Mouse (Mus musculus) embryo, embryonic 11 days (tissue): Measurements from ENCODE around the gene Apba3.
"Not testable (repeated sequence)": the region's sequence is repeated elsewhere in the genome, so short reads cannot be mapped to it uniquely, and the experiment has no call there.

Experiments used
- DNase-seq: peaks from one replicate; pipeline ENCODE4 v3.0.0-alpha.2; 2015

Apba3 gene

GRCm38 (mm10) chr10:81266211-81267105 lies at the start of gene Apba3, which contains the start of gene Mrpl54:
TSS of gene Apba3 (plus strand) at chr10:81266960.
TSS of gene Mrpl54 (minus strand) at chr10:81266934.
- DNase-seq, result peak; percentile 100

- DNase-seq, result not testable (repeated sequence)
These were observed 49.5 kb upstream of the Apba3 start for GRCm38 (mm10) chr10:81217267-81217666.

GRCm38 (mm10) chr10:81217964-81218363 lies 48.8 kb upstream of the Apba3 start:
- DNase-seq, result peak; percentile 65

- DNase-seq, result no peak
These were observed 45.3 kb upstream of the Apba3 start for GRCm38 (mm10) chr10:81221402-81222015.

GRCm38 (mm10) chr10:81223731-81224130 lies 43.0 kb upstream of the Apba3 start:
- not testable (repeated sequence) for DNase-seq

GRCm38 (mm10) chr10:81229735-81230437 lies 36.9 kb upstream of the Apba3 start:
- DNase-seq, result no peak

GRCm38 (mm10) chr10:81230438-81231332 lies 36.1 kb upstream of the Apba3 start, which contains the start of gene Atcay:
TSS of gene Atcay (minus strand) at chr10:81230833.
- peak; percentile 61 for DNase-seq

- DNase-seq, result no peak
These were observed 35.3 kb upstream of the Apba3 start for GRCm38 (mm10) chr10:81231436-81231835.

GRCm38 (mm10) chr10:81232580-81233225 lies 34.1 kb upstream of the Apba3 start, which contains the start of gene Zfr2:
TSS of gene Zfr2 (plus strand) at chr10:81233155.
- DNase-seq, result peak; percentile 91

GRCm38 (mm10) chr10:81233226-81233585 lies 33.6 kb upstream of the Apba3 start:
- DNase-seq, result no peak

- no peak for DNase-seq
These were observed 32.6 kb upstream of the Apba3 start for GRCm38 (mm10) chr10:81234206-81234605.

- no peak for DNase-seq
These were observed 30.1 kb upstream of the Apba3 start for GRCm38 (mm10) chr10:81236471-81237268.

- no peak for DNase-seq
These were observed 28.1 kb upstream of the Apba3 start for GRCm38 (mm10) chr10:81238618-81239017.

- peak; percentile 80 for DNase-seq
These were observed 25.9 kb upstream of the Apba3 start for GRCm38 (mm10) chr10:81240876-81241275.

GRCm38 (mm10) chr10:81242021-81242420 lies 24.7 kb upstream of the Apba3 start:
- no peak for DNase-seq

- DNase-seq, result no peak
These were observed 22.6 kb upstream of the Apba3 start for GRCm38 (mm10) chr10:81244146-81244545.

GRCm38 (mm10) chr10:81244595-81244994 lies 22.2 kb upstream of the Apba3 start:
- peak; percentile 81 for DNase-seq

GRCm38 (mm10) chr10:81245166-81245565 lies 21.6 kb upstream of the Apba3 start:
- DNase-seq, result no peak

- DNase-seq, result no peak
These were observed 19.0 kb upstream of the Apba3 start for GRCm38 (mm10) chr10:81247804-81248203.

GRCm38 (mm10) chr10:81249442-81249841 lies 17.3 kb upstream of the Apba3 start:
- no peak for DNase-seq
